Mouse (Mus musculus): ENCODE results near the gene Igfals.

GRCm38 (mm10) chr17:24887291-24888080 lies 21.7 kb downstream of the Igfals start:
- TF ChIP-seq GATA1 (IDR thresholded peaks at IDR 0.05; ENCODE audit: borderline replicate concordance, low read length) (no peak), FLI1 (IDR thresholded peaks at IDR 0.05; ENCODE audit: low read length) (no peak)
